Mouse (Mus musculus) liver, embryonic 15.5 days (tissue): ENCODE results near the gene Fxyd2. TPM values are rescaled to one million over a fixed set of nuclear protein-coding genes. Genes with fewer than 3 reads are reported as not detected.

Experiments used
- ATAC-seq: fragments of 200-750 bp; cut with Nextera tagmentation; 2 replicates; pipeline ENCODE4 v1.8.0; 2017; ENCODE audit warnings: moderate number of reproducible peaks, mild to moderate bottlenecking, moderate library complexity; ENCODE audit not compliant: insufficient read depth
- H3K27ac ChIP-seq: fragments of 300-500 bp; sonication (generic); replicated peaks from 2 replicates; pipeline ENCODE4 v1.5.1; 2015; ENCODE audit warnings: mild to moderate bottlenecking, inconsistent platforms
- H3K27me3 ChIP-seq: fragments of 300-500 bp; sonication (generic); 2 replicates; pipeline ENCODE4 v1.6.1; 2015; ENCODE audit warnings: mild to moderate bottlenecking, inconsistent platforms
- H3K36me3 ChIP-seq: fragments of 300-500 bp; sonication (generic); replicated peaks from 2 replicates; pipeline ENCODE4 v1.6.1; 2015; ENCODE audit warnings: moderate library complexity, mild to moderate bottlenecking, inconsistent platforms
- H3K4me1 ChIP-seq: fragments of 300-500 bp; sonication (generic); replicated peaks from 2 replicates; pipeline ENCODE4 v1.6.1; 2015; ENCODE audit warnings: inconsistent platforms
- H3K4me2 ChIP-seq: fragments of 300-500 bp; sonication (generic); 2 replicates; pipeline ENCODE4 v1.6.1; 2015; ENCODE audit warnings: moderate library complexity, mild to moderate bottlenecking, inconsistent platforms
- H3K4me3 ChIP-seq: fragments of 300-500 bp; sonication (generic); replicated peaks from 2 replicates; pipeline ENCODE4 v1.5.1; 2015; ENCODE audit warnings: mild to moderate bottlenecking, inconsistent platforms
- H3K9ac ChIP-seq: fragments of 300-500 bp; sonication (generic); 2 replicates; pipeline ENCODE4 v1.6.1; 2015; ENCODE audit warnings: moderate library complexity, mild to moderate bottlenecking, inconsistent platforms
- H3K9me3 ChIP-seq: fragments of 300-500 bp; sonication (generic); replicated peaks from 2 replicates; pipeline ENCODE4 v1.6.1; 2016; ENCODE audit warnings: inconsistent platforms
- WGBS: fragments of 180-500 bp; shearing (Covaris S2); methylation state at CpG from one replicate; pipeline ENCODE4 v1.1.7; 2015; ENCODE audit warnings: mixed read lengths; ENCODE audit not compliant: insufficient replicate concordance; 5-methylcytosine and 5-hydroxymethylcytosine counted together
- polyA plus RNA-seq: library from polyadenylated mRNA; unstranded; fragments of >200 nt; fragmentation: Nextera tagmentation; extraction: Ambion mirVana; gene quantifications from 2 replicates; pipeline ENCODE4 v1.2.1, GENCODE M21; 2015

Fxyd2 gene
- polyA plus RNA-seq, 1 experiment from 2014 or later: 0.62 TPM

GRCm38 (mm10) chr9:45373896-45374295, 25.6 kb upstream of the Fxyd2 start:
- Histone ChIP-seq H3K9me3 (no peaks in the 10 kb centered on the region), H3K9ac (no peak overlapping the region), H3K4me2 (no peak overlapping the region), H3K4me1 (0 out of 2 replicates have a peak, but pooled peaks cover 5% of the 10 kb centered on the region), H3K36me3 (no peaks in the 10 kb centered on the region), H3K4me3 (no peak overlapping the region), H3K27ac (no peak overlapping the region), H3K27me3 (peaks cover 40% of the 10 kb centered on the region)
- WGBS: 37% methylated on average over 3 of the region's 3 CpGs
- ATAC-seq: no peak

- ATAC-seq: no peak
- no peak overlapping the region for H3K27ac ChIP-seq
- no peaks in the 10 kb centered on the region for H3K36me3 ChIP-seq
- H3K9me3 ChIP-seq: no peaks in the 10 kb centered on the region
- 0 out of 2 replicates have a peak, but pooled peaks cover 4% of the 10 kb centered on the region for H3K4me1 ChIP-seq
- 59% methylated on average over 6 of the region's 6 CpGs for WGBS
- no peak overlapping the region for H3K4me2 ChIP-seq
- peaks cover 30% of the 10 kb centered on the region for H3K27me3 ChIP-seq
- no peak overlapping the region for H3K9ac ChIP-seq
- no peak overlapping the region for H3K4me3 ChIP-seq
Observed at GRCm38 (mm10) chr9:45374988-45375502, 24.4 kb upstream of the Fxyd2 start.

- ATAC-seq: no peak
- no peak overlapping the region for H3K27ac ChIP-seq
Observed at GRCm38 (mm10) chr9:45376427-45376826, 23.0 kb upstream of the Fxyd2 start.

GRCm38 (mm10) chr9:45376883-45377282, 22.6 kb upstream of the Fxyd2 start:
- no peak overlapping the region for H3K27ac ChIP-seq
- H3K9ac ChIP-seq: no peak overlapping the region
- H3K27me3 ChIP-seq: peaks cover 12% of the 10 kb centered on the region; the same call in 1 of the 2 replicates
- H3K4me3 ChIP-seq: no peak overlapping the region
- H3K9me3 ChIP-seq: no peaks in the 10 kb centered on the region
- H3K4me1 ChIP-seq: no peaks in the 10 kb centered on the region
- no peak for ATAC-seq
- no peaks in the 10 kb centered on the region for H3K36me3 ChIP-seq
- no peak overlapping the region for H3K4me2 ChIP-seq
- 58% methylated on average over 2 of the region's 2 CpGs for WGBS

More at GRCm38 (mm10) chr9:45376427-45376826, 23.0 kb upstream of the Fxyd2 start:
- H3K9me3 ChIP-seq: no peaks in the 10 kb centered on the region
- no peaks in the 10 kb centered on the region for H3K4me1 ChIP-seq
- H3K27me3 ChIP-seq: peaks cover 16% of the 10 kb centered on the region
- H3K36me3 ChIP-seq: no peaks in the 10 kb centered on the region
- no peak overlapping the region for H3K9ac ChIP-seq
- no peak overlapping the region for H3K4me3 ChIP-seq
- H3K4me2 ChIP-seq: no peak overlapping the region
- WGBS: 46% methylated on average over 4 of the region's 4 CpGs

GRCm38 (mm10) chr9:45380411-45381251, 18.8 kb upstream of the Fxyd2 start:
- H3K9ac ChIP-seq: no peak overlapping the region
- H3K27ac ChIP-seq: no peak overlapping the region
- H3K4me1 ChIP-seq: no peaks in the 10 kb centered on the region
- H3K4me3 ChIP-seq: no peak overlapping the region
- no peaks in the 10 kb centered on the region for H3K27me3 ChIP-seq
- 41% methylated on average over 10 of the region's 10 CpGs for WGBS
- no peaks in the 10 kb centered on the region for H3K36me3 ChIP-seq
- ATAC-seq: no peak
- no peaks in the 10 kb centered on the region for H3K9me3 ChIP-seq
- no peak overlapping the region for H3K4me2 ChIP-seq

GRCm38 (mm10) chr9:45382336-45382735, 17.1 kb upstream of the Fxyd2 start:
- no peaks in the 10 kb centered on the region for H3K9me3 ChIP-seq
- H3K4me1 ChIP-seq: no peaks in the 10 kb centered on the region
- no peak overlapping the region for H3K4me2 ChIP-seq
- ATAC-seq: no peak
- WGBS: 64% methylated on average over 5 of the region's 5 CpGs
- H3K36me3 ChIP-seq: no peaks in the 10 kb centered on the region
- H3K27ac ChIP-seq: no peak overlapping the region
- no peaks in the 10 kb centered on the region for H3K27me3 ChIP-seq
- no peak overlapping the region for H3K9ac ChIP-seq
- H3K4me3 ChIP-seq: no peak overlapping the region

GRCm38 (mm10) chr9:45382834-45383233, 16.6 kb upstream of the Fxyd2 start:
- no peak for ATAC-seq
- no peaks in the 10 kb centered on the region for H3K36me3 ChIP-seq
- WGBS: 58% methylated on average over 5 of the region's 5 CpGs
- no peaks in the 10 kb centered on the region for H3K27me3 ChIP-seq
- H3K9ac ChIP-seq: no peak overlapping the region
- H3K4me1 ChIP-seq: no peaks in the 10 kb centered on the region
- H3K4me2 ChIP-seq: no peak overlapping the region
- no peak overlapping the region for H3K4me3 ChIP-seq
- H3K27ac ChIP-seq: no peak overlapping the region
- H3K9me3 ChIP-seq: no peaks in the 10 kb centered on the region

GRCm38 (mm10) chr9:45383883-45384282, 15.6 kb upstream of the Fxyd2 start:
- H3K27ac ChIP-seq: no peak overlapping the region
- H3K9ac ChIP-seq: no peak overlapping the region
- no peak for ATAC-seq
- no peaks in the 10 kb centered on the region for H3K4me1 ChIP-seq
- H3K27me3 ChIP-seq: no peaks in the 10 kb centered on the region
- no peak overlapping the region for H3K4me2 ChIP-seq
- 67% methylated on average over 6 of the region's 6 CpGs for WGBS
- H3K9me3 ChIP-seq: no peaks in the 10 kb centered on the region
- H3K36me3 ChIP-seq: no peaks in the 10 kb centered on the region
- H3K4me3 ChIP-seq: no peak overlapping the region

- H3K36me3 ChIP-seq: no peaks in the 10 kb centered on the region
- no peak overlapping the region for H3K4me3 ChIP-seq
- no peak overlapping the region for H3K4me2 ChIP-seq
- no peaks in the 10 kb centered on the region for H3K27me3 ChIP-seq
- WGBS: 23% methylated on average over 5 of the region's 5 CpGs
- no peak overlapping the region for H3K9ac ChIP-seq
- H3K27ac ChIP-seq: no peak overlapping the region
- ATAC-seq: no peak
- H3K9me3 ChIP-seq: no peaks in the 10 kb centered on the region
- no peaks in the 10 kb centered on the region for H3K4me1 ChIP-seq
Observed at GRCm38 (mm10) chr9:45386698-45387097, 12.8 kb upstream of the Fxyd2 start.

- no peak overlapping the region for H3K27ac ChIP-seq
- H3K4me2 ChIP-seq: no peak overlapping the region
- ATAC-seq: no peak
- H3K27me3 ChIP-seq: no peaks in the 10 kb centered on the region
- no peaks in the 10 kb centered on the region for H3K9me3 ChIP-seq
- no peak overlapping the region for H3K4me3 ChIP-seq
- no peaks in the 10 kb centered on the region for H3K36me3 ChIP-seq
- WGBS: 34% methylated on average over 12 of the region's 12 CpGs
- H3K9ac ChIP-seq: no peak overlapping the region
- H3K4me1 ChIP-seq: no peaks in the 10 kb centered on the region
Observed at GRCm38 (mm10) chr9:45388385-45388994, 11.0 kb upstream of the Fxyd2 start.

GRCm38 (mm10) chr9:45389596-45389995, 9.9 kb upstream of the Fxyd2 start:
- H3K9ac ChIP-seq: no peak overlapping the region
- no peak overlapping the region for H3K4me3 ChIP-seq
- no peaks in the 10 kb centered on the region for H3K36me3 ChIP-seq
- no peaks in the 10 kb centered on the region for H3K27me3 ChIP-seq
- no peaks in the 10 kb centered on the region for H3K9me3 ChIP-seq
- H3K27ac ChIP-seq: no peak overlapping the region
- no peaks in the 10 kb centered on the region for H3K4me1 ChIP-seq
- 73% methylated on average over 8 of the region's 8 CpGs for WGBS
- ATAC-seq: no peak
- H3K4me2 ChIP-seq: no peak overlapping the region
